Mouse (Mus musculus) MEL (cell line): Measurements from ENCODE around the gene Gm9999.

Experiments
- CTCF ChIP-seq, 3 experiments: IDR thresholded peaks in 2 of 3; conservative IDR thresholded peaks in 1 of 3; 2 replicates each; pipeline ENCODE4 v1.5.1; 2011 to 2012; ENCODE audit warnings: low read length in 3 of 3, low read depth in 2 of 3, mild to moderate bottlenecking in 2 of 3, improper control_type of control experiment in 1 of 3, inconsistent platforms in 1 of 3, mixed read lengths in 1 of 3, moderate library complexity in 1 of 3; ENCODE audit not compliant: control insufficient read depth in 1 of 3, insufficient read depth in 1 of 3, poor library complexity in 1 of 3, severe bottlenecking in 1 of 3
- EP300 ChIP-seq, 2 experiments: IDR thresholded peaks; 2 replicates each; pipeline ENCODE4 v1.6.1; 2011; ENCODE audit warnings: improper control_type of control experiment in 2 of 2, low read length in 2 of 2, low read depth in 1 of 2, mild to moderate bottlenecking in 1 of 2
- MAX ChIP-seq: IDR thresholded peaks from 2 replicates; pipeline ENCODE4 v1.6.1; 2011; ENCODE audit warnings: low read length, improper control_type of control experiment

- no peak for TF ChIP-seq EP300 (IDR thresholded peaks at IDR 0.05; ENCODE audit: low read depth in 1 of 2, low read length in 2 of 2)
- no peak for TF ChIP-seq MAX
- no peak for TF ChIP-seq CTCF (IDR thresholded peaks at IDR 0.05 in 2 of 3, conservative IDR thresholded peaks at IDR 0.05 in 1 of 3; ENCODE audit: control insufficient read depth in 1 of 3, insufficient read depth in 1 of 3, low read depth in 2 of 3, low read length in 3 of 3, poor library complexity in 1 of 3, severe bottlenecking in 1 of 3)
Measured at GRCm38 (mm10) chr7:46987073-46987472, 3.7 kb downstream of the Gm9999 start.
